Mouse (Mus musculus) gastrocnemius, postnatal 36 days (tissue): Measurements from ENCODE around the gene Dnmt3b. TPM values are rescaled to one million over a fixed set of nuclear protein-coding genes. Genes with fewer than 3 reads are reported as not detected.
"Not testable (repeated sequence)": the region's sequence is repeated elsewhere in the genome, so short reads cannot be mapped to it uniquely, and the experiment has no call there.

ENCODE experiments used
- DNase-seq, 2 experiments: peaks; one replicate each; pipeline ENCODE4 v3.0.0; 2022
- intact Hi-C: fragments of 180-260 bp; cut with DNase I; formaldehyde crosslinking; loops from one replicate; pipeline ENCODE4 v1.15.1; 2025
- total RNA-seq, 2 experiments: library from RNA; stranded (reverse); gene quantifications; 2 replicates each; pipeline ENCODE4 v1.2.3; 2021

Gene Dnmt3b
- total RNA-seq, 2 experiments from 2014 or later: 0.35 to 0.56 TPM

- intact Hi-C loops: no loop called here
- DNase-seq: no peak
These were observed 16.4 kb upstream of the Dnmt3b start for GRCm38 (mm10) chr2:153632871-153633226.

- no peak for DNase-seq
- intact Hi-C loops: no loop called here
These were observed 16.0 kb upstream of the Dnmt3b start for GRCm38 (mm10) chr2:153633259-153633658.

- no peak for DNase-seq
- intact Hi-C loops: no loop called here
These were observed 10.1 kb upstream of the Dnmt3b start for GRCm38 (mm10) chr2:153638977-153639680.

GRCm38 (mm10) chr2:153642496-153642895 is 6.8 kb upstream of the Dnmt3b start:
- intact Hi-C loops: no loop called here
- no peak for DNase-seq

GRCm38 (mm10) chr2:153642999-153643398 is 6.3 kb upstream of the Dnmt3b start:
- DNase-seq: no peak

GRCm38 (mm10) chr2:153648773-153649297 is 415 bp upstream of the Dnmt3b start:
- DNase-seq: no peak
- intact Hi-C loops: no loop called here

More at GRCm38 (mm10) chr2:153642999-153643398, 6.3 kb upstream of the Dnmt3b start:
- intact Hi-C loops: no loop called here

GRCm38 (mm10) chr2:153650014-153650687 is 901 bp downstream of the Dnmt3b start:
- DNase-seq: no peak
- intact Hi-C loops: no loop called here

GRCm38 (mm10) chr2:153651681-153652080 is 2.4 kb downstream of the Dnmt3b start:
- intact Hi-C loops: no loop called here
- DNase-seq: no peak

GRCm38 (mm10) chr2:153657659-153658058 is 8.4 kb downstream of the Dnmt3b start:
- intact Hi-C loops, DNase-seq: not testable (repeated sequence)

- no peak for DNase-seq
- intact Hi-C loops: no loop called here
These were observed 11.4 kb downstream of the Dnmt3b start for GRCm38 (mm10) chr2:153660616-153661015.

- DNase-seq: no peak
- intact Hi-C loops: loop anchor here (5.0 kb wide), 1 partner anchor 182 kb away; no protein-coding TSS in a partner anchor
These were observed 16.2 kb downstream of the Dnmt3b start for GRCm38 (mm10) chr2:153665401-153665800.

GRCm38 (mm10) chr2:153668754-153669376 is 19.6 kb downstream of the Dnmt3b start:
- intact Hi-C loops: loop anchor here (2.0 to 5.0 kb wide), 2 partner anchors 178 to 262 kb away; no protein-coding TSS in a partner anchor
- DNase-seq: no peak

- intact Hi-C loops: no loop called here
- DNase-seq: no peak
These were observed 20.9 kb downstream of the Dnmt3b start for GRCm38 (mm10) chr2:153670111-153670510.

GRCm38 (mm10) chr2:153672619-153673018 is 23.4 kb downstream of the Dnmt3b start:
- intact Hi-C loops: no loop called here
- no peak for DNase-seq

- intact Hi-C loops, DNase-seq: not testable (repeated sequence)
These were observed 26.1 kb downstream of the Dnmt3b start for GRCm38 (mm10) chr2:153675364-153675763.

- no peak for DNase-seq
- intact Hi-C loops: no loop called here
These were observed 27.7 kb downstream of the Dnmt3b start for GRCm38 (mm10) chr2:153676944-153677343.

GRCm38 (mm10) chr2:153677550-153677949 is 28.3 kb downstream of the Dnmt3b start:
- intact Hi-C loops: no loop called here
- no peak for DNase-seq

- intact Hi-C loops: no loop called here
These were observed 30.7 kb downstream of the Dnmt3b start for GRCm38 (mm10) chr2:153679959-153680358.

GRCm38 (mm10) chr2:153693413-153693812 is 44.2 kb downstream of the Dnmt3b start:
- DNase-seq, intact Hi-C loops: not testable (repeated sequence)

More at GRCm38 (mm10) chr2:153679959-153680358, 30.7 kb downstream of the Dnmt3b start:
- DNase-seq: no peak

- peak; percentile 11 to 18 for DNase-seq
- intact Hi-C loops: no loop called here
These were observed 45.3 kb downstream of the Dnmt3b start for GRCm38 (mm10) chr2:153694462-153695085.

GRCm38 (mm10) chr2:153696352-153696751 is 47.1 kb downstream of the Dnmt3b start, which contains the start of gene Dnmt3c:
TSS of gene Dnmt3c (plus strand) at chr2:153696652.
- no peak for DNase-seq
- intact Hi-C loops: no loop called here
